Mouse (Mus musculus) left cerebral cortex, adult 11 months (tissue): ENCODE measurements around the gene Sh3bp2.
"Not testable (repeated sequence)": the region's sequence is repeated elsewhere in the genome, so short reads cannot be mapped to it uniquely, and the experiment has no call there.

Experiments
- DNase-seq: peaks from one replicate; pipeline ENCODE4 v3.0.0; 2022; ENCODE audit warnings: low spot score

The Sh3bp2 gene

DNA sequence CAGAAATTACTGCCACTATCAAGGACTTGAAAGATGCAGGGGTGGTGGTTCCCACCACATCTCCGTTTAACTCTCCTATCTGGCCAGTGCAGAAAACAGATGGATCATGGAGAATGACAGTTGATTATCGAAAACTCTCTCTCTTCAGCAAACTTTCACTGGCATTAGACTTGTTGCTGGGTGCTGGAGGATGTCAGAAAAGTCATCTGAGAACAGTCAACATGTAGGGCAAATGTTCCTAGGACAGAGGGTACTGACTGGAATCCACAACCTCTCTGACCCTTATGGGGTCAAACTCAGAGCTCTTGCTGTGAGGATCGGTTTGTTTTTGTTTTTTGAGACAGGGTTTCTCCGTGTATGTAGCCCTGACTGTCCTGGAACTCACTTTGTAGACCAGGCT is 46.9 kb downstream of the Sh3bp2 start:
- DNase-seq, result not testable (repeated sequence)

- peak; percentile 97 for DNase-seq
Measured at GRCm38 (mm10) chr5:34573268-34574221, 47.9 kb downstream of the Sh3bp2 start, which contains the start of gene Add1. TSS of gene Add1 (plus strand) at chr5:34573664.

DNA sequence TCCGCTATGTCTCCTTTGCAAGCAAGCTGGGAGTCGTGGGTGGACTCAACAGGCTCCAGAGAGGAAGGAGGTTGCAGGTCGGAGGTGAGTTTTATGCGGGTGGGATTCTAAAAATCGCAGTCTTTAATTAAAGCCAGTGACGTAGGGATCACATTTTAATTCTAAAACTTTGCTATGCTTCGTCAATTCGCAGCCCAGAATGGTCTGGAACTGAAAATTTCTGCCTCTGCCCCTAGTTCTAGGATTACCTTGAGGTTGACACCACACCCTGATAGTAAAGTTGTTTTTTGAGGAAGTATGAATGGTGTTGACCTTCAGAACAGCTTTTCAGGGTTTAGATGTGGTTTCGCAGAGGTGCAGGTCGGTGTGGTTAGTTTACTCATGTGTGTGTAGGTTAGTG is 49.1 kb downstream of the Sh3bp2 start:
- DNase-seq, result no peak

DNA sequence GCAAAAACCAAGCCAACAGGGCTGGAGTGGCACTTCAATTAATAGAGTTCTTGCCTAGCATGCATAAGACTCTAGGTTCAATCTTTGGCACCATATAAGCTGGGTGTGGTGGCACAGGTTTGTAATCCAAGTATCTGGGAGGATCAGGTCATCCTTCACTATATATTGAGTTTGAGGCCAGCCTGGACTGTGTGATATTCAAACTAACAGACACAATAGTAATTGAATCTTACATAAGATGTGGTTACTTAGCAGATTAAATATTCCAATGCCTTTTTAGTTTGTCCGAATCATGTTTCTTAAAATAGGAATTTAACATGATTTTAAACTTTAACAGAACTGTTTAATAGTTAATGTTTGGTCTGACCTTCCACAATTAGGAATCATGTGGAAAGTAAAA is 50.6 kb downstream of the Sh3bp2 start:
- DNase-seq, result no peak

DNA sequence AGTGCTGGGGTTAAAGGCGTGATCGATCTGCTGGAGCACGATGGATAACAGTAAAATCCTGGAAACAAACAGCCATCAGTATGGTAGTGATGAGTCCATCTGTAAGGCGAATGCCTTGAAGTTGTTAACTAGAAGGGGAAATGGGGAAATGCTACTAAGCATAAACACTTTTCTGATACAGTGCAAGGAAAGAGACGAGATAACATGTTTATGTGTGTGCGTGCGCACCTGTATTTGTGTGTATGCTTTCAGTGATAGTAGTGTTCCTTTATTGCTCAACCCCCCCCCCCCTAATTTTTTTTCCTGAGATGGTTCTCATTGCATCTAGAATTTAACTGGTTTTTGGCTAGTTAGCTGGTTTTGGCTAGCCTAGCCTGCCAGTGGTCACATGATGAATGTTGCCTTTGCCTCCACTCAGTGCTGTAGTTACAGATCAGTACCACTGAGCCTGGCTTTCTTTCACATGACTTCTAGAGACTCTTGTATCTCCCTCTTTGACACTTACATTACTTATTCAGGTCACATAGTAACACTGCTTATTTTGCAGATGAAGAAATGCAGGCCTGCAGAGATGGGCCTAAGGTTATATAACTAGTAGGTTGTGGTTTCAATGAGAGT is 52.5 kb downstream of the Sh3bp2 start:
- DNase-seq, result no peak

DNA sequence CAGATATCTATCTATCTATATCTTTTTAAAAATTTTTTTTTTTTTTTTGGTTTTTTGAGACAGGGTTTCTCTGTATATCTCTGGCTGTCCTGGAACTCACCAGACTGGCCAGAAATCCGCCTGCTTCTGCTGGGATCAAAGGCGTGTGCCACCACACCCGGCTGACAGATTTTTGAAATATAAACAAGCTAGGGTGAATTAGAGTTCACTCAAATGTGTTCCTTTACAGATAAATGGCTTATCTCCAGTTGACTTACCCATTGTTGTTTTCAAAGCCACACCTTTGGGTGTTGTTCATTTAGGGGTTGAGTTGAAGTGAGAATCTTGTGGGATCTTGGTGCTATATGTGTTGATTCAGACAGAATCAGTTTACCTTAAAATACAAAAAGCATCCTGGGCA is 53.7 kb downstream of the Sh3bp2 start:
- DNase-seq, result no peak

DNA sequence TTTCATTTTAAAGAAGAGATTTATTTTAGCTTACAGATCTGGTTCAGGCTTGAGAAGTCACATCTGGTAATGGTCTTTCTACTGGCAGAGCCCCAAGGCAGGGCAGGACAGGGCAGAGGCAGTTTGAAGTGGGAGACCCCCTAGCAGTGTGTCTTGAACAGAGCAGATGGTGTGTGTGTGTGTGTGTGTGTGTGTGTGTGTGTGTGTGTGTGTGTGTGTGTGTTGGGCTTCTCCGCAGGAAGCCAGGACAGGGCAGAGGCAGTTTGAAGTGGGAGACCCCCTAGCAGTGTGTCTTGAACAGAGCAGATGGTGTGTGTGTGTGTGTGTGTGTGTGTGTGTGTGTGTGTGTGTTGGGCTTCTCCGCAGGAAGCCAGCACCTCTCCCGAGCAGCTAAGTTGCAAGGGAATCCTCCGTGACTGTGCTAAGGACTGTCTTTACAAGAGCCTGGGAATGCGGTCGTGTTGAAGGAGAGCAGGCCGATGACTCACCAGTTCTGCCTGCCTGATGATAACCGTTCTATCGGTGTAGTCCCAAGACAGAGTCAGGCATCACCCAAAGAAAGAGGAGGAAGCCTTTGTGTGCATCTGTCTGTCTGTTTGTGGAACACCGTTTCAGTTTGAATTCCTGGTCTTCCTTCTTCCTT is 56.2 kb downstream of the Sh3bp2 start:
- not testable (repeated sequence) for DNase-seq

DNA sequence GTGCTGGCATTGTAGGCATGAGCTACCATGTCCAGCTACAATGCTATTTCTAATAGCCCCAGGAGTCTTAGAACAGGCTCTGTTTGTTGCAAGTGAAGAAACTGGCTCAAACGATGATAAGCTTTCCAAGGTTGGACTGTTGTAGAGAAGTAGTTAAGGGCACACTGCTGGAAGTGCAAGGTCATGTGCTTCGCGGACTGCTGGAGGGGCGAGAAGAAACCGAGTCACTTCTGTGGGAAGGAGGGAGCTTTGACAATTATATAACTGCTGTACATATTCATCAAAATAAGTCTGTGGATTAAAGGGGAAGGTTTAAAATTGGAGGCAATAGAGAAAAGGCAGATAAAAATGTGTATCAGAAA is 56.7 kb downstream of the Sh3bp2 start:
- DNase-seq, result no peak

- DNase-seq, result no peak
Measured at GRCm38 (mm10) chr5:34585216-34585615, 59.6 kb downstream of the Sh3bp2 start.

- DNase-seq, result no peak
Measured at GRCm38 (mm10) chr5:34587881-34588280, 62.2 kb downstream of the Sh3bp2 start.

GRCm38 (mm10) chr5:34590059-34590458 is 64.4 kb downstream of the Sh3bp2 start:
- DNase-seq, result no peak

DNA sequence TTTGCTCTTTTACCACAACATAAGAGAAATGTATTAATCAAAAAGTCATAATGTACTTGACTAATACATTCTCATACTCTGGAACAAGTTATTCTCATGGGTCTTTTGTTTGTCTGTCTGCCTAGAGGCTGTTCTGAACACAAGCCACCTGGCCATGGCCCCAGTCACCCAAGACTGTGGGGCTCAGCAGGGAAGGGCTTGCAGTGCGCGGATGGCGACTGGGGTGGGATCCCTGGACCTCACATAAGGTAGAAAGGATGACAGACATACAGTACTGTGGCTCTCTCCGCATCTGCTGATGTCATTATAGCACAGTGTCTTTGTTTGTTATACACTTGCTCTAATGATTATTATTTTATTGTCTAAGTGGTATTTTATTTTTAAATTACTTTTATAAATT is 65.1 kb downstream of the Sh3bp2 start:
- DNase-seq, result no peak

DNA sequence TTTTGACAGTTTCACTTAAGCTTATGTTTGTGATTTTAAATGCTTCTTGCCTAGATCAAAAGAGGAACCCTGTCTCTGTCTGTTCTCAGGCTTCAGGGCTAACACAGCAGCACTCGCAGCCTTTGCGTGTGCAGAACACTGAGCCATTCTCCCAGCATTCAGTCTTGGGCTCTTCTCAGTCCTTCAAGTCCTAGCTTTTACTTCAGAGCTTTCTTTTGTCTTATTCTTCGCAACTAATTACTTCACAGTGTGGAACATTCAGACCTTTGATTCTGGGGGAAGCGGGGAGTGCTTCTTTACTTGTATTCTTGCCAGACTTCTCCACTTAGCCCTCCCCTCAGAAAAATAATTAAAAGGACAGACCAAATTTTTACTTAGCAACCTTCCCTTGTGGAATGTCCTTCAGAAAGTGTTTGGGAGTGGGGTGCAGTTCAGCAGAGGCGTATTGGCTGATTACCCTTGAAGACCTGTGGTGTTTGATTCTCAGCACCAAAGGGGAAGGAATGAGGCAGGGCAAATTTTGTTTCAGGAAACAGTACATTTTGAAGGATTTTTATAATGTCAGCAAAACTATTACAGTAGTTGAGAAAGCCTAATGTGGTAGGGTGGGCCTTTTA is 65.9 kb downstream of the Sh3bp2 start:
- DNase-seq, result no peak

GRCm38 (mm10) chr5:34592224-34592623 is 66.6 kb downstream of the Sh3bp2 start:
- not testable (repeated sequence) for DNase-seq

DNA sequence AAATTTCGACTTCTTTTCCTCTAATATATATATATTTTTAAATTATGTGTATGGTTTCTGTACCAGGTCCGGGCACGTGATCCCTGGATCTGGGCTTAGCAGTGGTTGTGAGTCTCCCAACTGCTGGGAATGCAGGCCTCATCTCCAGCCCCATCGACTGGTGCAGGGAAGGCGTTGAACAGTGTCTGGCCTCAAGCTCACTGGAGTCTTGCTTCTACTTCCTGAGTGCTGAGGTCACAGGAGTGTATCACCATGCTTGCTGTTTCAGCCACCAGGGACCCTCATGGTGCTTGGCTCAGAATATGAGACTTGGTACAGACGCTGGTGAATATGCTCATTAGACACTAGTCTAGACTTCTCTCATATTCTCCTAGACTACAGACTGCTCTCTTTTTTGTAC is 67.0 kb downstream of the Sh3bp2 start:
- DNase-seq, result no peak

- DNase-seq, result no peak
Measured at GRCm38 (mm10) chr5:34593202-34593727, 67.6 kb downstream of the Sh3bp2 start.

DNA sequence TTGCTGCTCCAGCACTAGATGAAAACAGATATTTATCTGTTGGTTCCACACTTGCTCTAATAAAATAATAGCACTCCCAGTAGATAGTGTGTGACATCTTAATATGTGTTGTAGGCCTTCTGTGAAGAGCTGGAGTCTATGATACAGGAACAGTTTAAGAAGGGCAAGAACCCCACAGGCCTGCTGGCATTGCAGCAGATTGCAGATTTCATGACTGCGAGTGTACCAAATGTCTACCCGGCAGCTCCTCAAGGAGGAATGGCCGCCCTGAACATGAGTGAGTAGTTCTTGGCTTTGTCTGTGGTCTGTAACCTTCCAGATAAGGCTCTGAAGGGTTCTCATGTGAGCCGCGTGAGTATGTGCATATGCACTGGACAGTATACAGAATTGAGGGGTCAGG is 78.9 kb downstream of the Sh3bp2 start:
- DNase-seq, result no peak

- no peak for DNase-seq
Measured at GRCm38 (mm10) chr5:34607100-34607880, 81.7 kb downstream of the Sh3bp2 start.

DNA sequence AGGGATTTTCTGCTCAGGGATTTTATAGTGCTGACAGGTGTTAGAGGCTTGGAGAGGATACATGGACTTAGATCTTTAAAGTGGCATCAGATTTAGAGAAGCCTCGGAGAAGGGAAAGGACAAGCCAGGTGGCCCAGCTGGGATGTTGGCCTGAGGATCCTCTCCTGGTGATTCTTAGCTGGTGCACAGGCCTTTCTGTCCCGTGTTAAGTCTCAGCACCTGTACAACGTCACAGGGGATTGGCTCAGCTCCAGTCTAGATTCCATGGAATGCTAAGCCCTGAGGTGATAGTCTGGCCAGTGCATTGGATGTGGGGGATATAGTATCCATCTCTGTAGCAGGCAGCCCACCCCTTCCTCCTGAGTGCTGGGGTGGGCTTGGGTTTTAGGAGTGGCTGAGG is 82.6 kb downstream of the Sh3bp2 start:
- DNase-seq, result no peak

- no peak for DNase-seq
Measured at GRCm38 (mm10) chr5:34609966-34610365, 84.3 kb downstream of the Sh3bp2 start.
